Mouse (Mus musculus): ENCODE data around the gene Pts. TPM values are rescaled to one million over a fixed set of nuclear protein-coding genes. Genes with fewer than 3 reads are reported as not detected.
A peak's percentile ranks its signal among the peaks of the same experiment; 100 is the strongest.

The Pts gene
- polyA plus RNA-seq, 1 experiment, result 255 TPM

GRCm38 (mm10) chr9:50542401-50542800, 13.9 kb upstream of the Pts start:
- Histone ChIP-seq H3K4me1 (ENCODE audit: control insufficient read depth, insufficient read depth, insufficient read length, low read length) (no peaks in the 10 kb centered on the region), H3K4me3 (ENCODE audit: insufficient read depth, low read depth, low read length) (no peak overlapping the region), H3K27ac (replicated peaks; ENCODE audit: low read depth, low read length) (no peak overlapping the region)

- Histone ChIP-seq H3K4me1 (ENCODE audit: control insufficient read depth, insufficient read depth, insufficient read length, low read length) (no peaks in the 10 kb centered on the region), H3K4me3 (ENCODE audit: insufficient read depth, low read depth, low read length) (no peak overlapping the region), H3K27ac (replicated peaks; ENCODE audit: low read depth, low read length) (no peak overlapping the region)
Measured at GRCm38 (mm10) chr9:50540170-50540569, 11.6 kb upstream of the Pts start.

GRCm38 (mm10) chr9:50537295-50537694, 8.8 kb upstream of the Pts start:
- Histone ChIP-seq H3K4me1 (ENCODE audit: control insufficient read depth, insufficient read depth, insufficient read length, low read length) (no peaks in the 10 kb centered on the region), H3K4me3 (ENCODE audit: insufficient read depth, low read depth, low read length) (no peak overlapping the region), H3K27ac (replicated peaks; ENCODE audit: low read depth, low read length) (no peak overlapping the region)

GRCm38 (mm10) chr9:50536603-50537135, 8.1 kb upstream of the Pts start:
- H3K4me3 ChIP-seq (ENCODE audit: insufficient read depth, low read depth, low read length), result no peak overlapping the region
- no peaks in the 10 kb centered on the region for H3K4me1 ChIP-seq (ENCODE audit: control insufficient read depth, insufficient read depth, insufficient read length, low read length)
- H3K27ac ChIP-seq (replicated peaks; ENCODE audit: low read depth, low read length), result no peak overlapping the region

GRCm38 (mm10) chr9:50535930-50536329, 7.4 kb upstream of the Pts start:
- H3K4me1 ChIP-seq (ENCODE audit: control insufficient read depth, insufficient read depth, insufficient read length, low read length), result no peaks in the 10 kb centered on the region
- no peak overlapping the region for H3K27ac ChIP-seq (replicated peaks; ENCODE audit: low read depth, low read length)
- no peak overlapping the region for H3K4me3 ChIP-seq (ENCODE audit: insufficient read depth, low read depth, low read length)

GRCm38 (mm10) chr9:50533791-50534190, 5.3 kb upstream of the Pts start:
- Histone ChIP-seq H3K4me3 (ENCODE audit: insufficient read depth, low read depth, low read length) (no peak overlapping the region), H3K27ac (replicated peaks; ENCODE audit: low read depth, low read length) (no peak overlapping the region), H3K4me1 (ENCODE audit: control insufficient read depth, insufficient read depth, insufficient read length, low read length) (no peaks in the 10 kb centered on the region)

- Histone ChIP-seq H3K27ac (replicated peaks; ENCODE audit: low read depth, low read length) (peak overlapping the region; percentile 41; the same call in 1 of the 2 replicates), H3K4me1 (ENCODE audit: control insufficient read depth, insufficient read depth, insufficient read length, low read length) (no peaks in the 10 kb centered on the region), H3K4me3 (ENCODE audit: insufficient read depth, low read depth, low read length) (no peak overlapping the region)
Measured at GRCm38 (mm10) chr9:50533328-50533727, 4.8 kb upstream of the Pts start.

- H3K4me3 ChIP-seq (ENCODE audit: insufficient read depth, low read depth, low read length), result no peak overlapping the region
- peaks cover 9% of the 10 kb centered on the region for H3K4me1 ChIP-seq (ENCODE audit: control insufficient read depth, insufficient read depth, insufficient read length, low read length)
- H3K27ac ChIP-seq (replicated peaks; ENCODE audit: low read depth, low read length), result no peak overlapping the region
Measured at GRCm38 (mm10) chr9:50530890-50531289, 2.4 kb upstream of the Pts start.

GRCm38 (mm10) chr9:50527860-50528259, 664 bp downstream of the Pts start:
- Histone ChIP-seq H3K4me1 (ENCODE audit: control insufficient read depth, insufficient read depth, insufficient read length, low read length) (peaks cover 9% of the 10 kb centered on the region), H3K27ac (replicated peaks; ENCODE audit: low read depth, low read length) (peak overlapping the region; percentile 10; the same call in 1 of the 2 replicates), H3K4me3 (ENCODE audit: insufficient read depth, low read depth, low read length) (peak overlapping the region; percentile 95)

- no peak overlapping the region for H3K4me3 ChIP-seq (ENCODE audit: insufficient read depth, low read depth, low read length)
- peaks cover 9% of the 10 kb centered on the region for H3K4me1 ChIP-seq (ENCODE audit: control insufficient read depth, insufficient read depth, insufficient read length, low read length)
- peak overlapping the region; percentile 61; the same call in 1 of the 2 replicates for H3K27ac ChIP-seq (replicated peaks; ENCODE audit: low read depth, low read length)
Measured at GRCm38 (mm10) chr9:50525585-50525984, 2.9 kb downstream of the Pts start.

GRCm38 (mm10) chr9:50524936-50525335, 3.6 kb downstream of the Pts start:
- peak overlapping the region; percentile 82 for H3K27ac ChIP-seq (replicated peaks; ENCODE audit: low read depth, low read length)
- no peak overlapping the region for H3K4me3 ChIP-seq (ENCODE audit: insufficient read depth, low read depth, low read length)
- peaks cover 9% of the 10 kb centered on the region for H3K4me1 ChIP-seq (ENCODE audit: control insufficient read depth, insufficient read depth, insufficient read length, low read length)

GRCm38 (mm10) chr9:50522574-50522973, 6.0 kb downstream of the Pts start:
- H3K4me3 ChIP-seq (ENCODE audit: insufficient read depth, low read depth, low read length), result no peak overlapping the region
- no peak overlapping the region for H3K27ac ChIP-seq (replicated peaks; ENCODE audit: low read depth, low read length)

GRCm38 (mm10) chr9:50521562-50521961, 7.0 kb downstream of the Pts start:
- Histone ChIP-seq H3K4me3 (ENCODE audit: insufficient read depth, low read depth, low read length) (no peak overlapping the region), H3K4me1 (ENCODE audit: control insufficient read depth, insufficient read depth, insufficient read length, low read length) (peaks cover under 1% of the 10 kb centered on the region)

More at GRCm38 (mm10) chr9:50522574-50522973, 6.0 kb downstream of the Pts start:
- peaks cover 8% of the 10 kb centered on the region for H3K4me1 ChIP-seq (ENCODE audit: control insufficient read depth, insufficient read depth, insufficient read length, low read length)

GRCm38 (mm10) chr9:50520748-50521147, 7.8 kb downstream of the Pts start:
- H3K4me3 ChIP-seq (ENCODE audit: insufficient read depth, low read depth, low read length), result no peak overlapping the region
- H3K4me1 ChIP-seq (ENCODE audit: control insufficient read depth, insufficient read depth, insufficient read length, low read length), result no peaks in the 10 kb centered on the region; the same call in none of the 2 replicates
- H3K27ac ChIP-seq (replicated peaks; ENCODE audit: low read depth, low read length), result no peak overlapping the region

More at GRCm38 (mm10) chr9:50521562-50521961, 7.0 kb downstream of the Pts start:
- H3K27ac ChIP-seq (replicated peaks; ENCODE audit: low read depth, low read length), result no peak overlapping the region

GRCm38 (mm10) chr9:50518781-50519180, 9.7 kb downstream of the Pts start:
- H3K27ac ChIP-seq (replicated peaks; ENCODE audit: low read depth, low read length), result no peak overlapping the region
- no peaks in the 10 kb centered on the region for H3K4me1 ChIP-seq (ENCODE audit: control insufficient read depth, insufficient read depth, insufficient read length, low read length)
- no peak overlapping the region for H3K4me3 ChIP-seq (ENCODE audit: insufficient read depth, low read depth, low read length)

- Histone ChIP-seq H3K4me1 (ENCODE audit: control insufficient read depth, insufficient read depth, insufficient read length, low read length) (no peaks in the 10 kb centered on the region), H3K4me3 (ENCODE audit: insufficient read depth, low read depth, low read length) (no peak overlapping the region), H3K27ac (replicated peaks; ENCODE audit: low read depth, low read length) (no peak overlapping the region)
Measured at GRCm38 (mm10) chr9:50515462-50515861, 13.1 kb downstream of the Pts start.
